Mouse (Mus musculus): ENCODE results near the gene Gldc. TPM values are rescaled to one million over a fixed set of nuclear protein-coding genes. Genes with fewer than 3 reads are reported as not detected.

Gene Gldc
- total RNA-seq (2023), result under 1 TPM in 1 of 2 experiments, not detected in 1; 0.24 TPM

DNA sequence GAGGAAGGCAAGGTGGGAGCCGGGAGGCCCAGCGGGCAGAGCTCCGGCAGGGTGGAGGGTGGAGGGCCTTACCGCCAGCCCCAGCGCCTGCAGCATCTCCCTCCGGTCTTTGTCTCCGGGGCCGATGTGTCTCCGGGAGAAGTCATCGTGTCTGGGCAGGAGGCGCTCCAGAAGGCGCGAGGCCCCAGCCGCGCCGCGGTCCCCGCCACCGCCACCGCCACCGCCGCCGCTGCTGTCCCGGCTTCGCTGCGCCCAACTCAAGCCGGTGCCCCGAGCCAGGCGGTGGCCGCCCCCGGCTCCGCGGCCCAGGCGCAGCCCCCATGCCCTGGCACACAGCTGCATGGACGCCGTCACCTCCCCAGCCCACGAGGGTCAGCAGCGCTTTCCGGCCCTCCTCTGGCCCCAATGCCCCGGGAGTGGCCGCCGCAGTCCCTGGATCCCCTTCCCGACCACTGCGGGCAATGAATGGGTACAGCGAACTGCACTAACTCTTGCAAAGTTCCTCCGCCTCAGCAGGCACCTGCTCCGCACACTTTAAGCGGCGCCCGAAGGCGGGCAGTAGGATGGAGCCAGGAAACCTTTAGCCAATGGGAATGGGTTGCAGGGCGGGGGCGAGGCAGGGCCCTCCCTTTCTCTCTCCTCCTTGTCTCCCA lies at the start of gene Gldc:
Gldc (minus strand) TSS at position 511 of the 653 bp plus-strand sequence.

Other genes with a start within 250 kb of the Gldc start
- gene Trpd52l3, start 171.6 kb downstream of the Gldc start, total RNA-seq (2023), result not detected
- gene Uhrf2, start 144.9 kb downstream of the Gldc start, total RNA-seq (2023), result 10 to 100 TPM; 63.3 to 66.2 TPM
- gene Mbl2, start 57.5 kb upstream of the Gldc start, total RNA-seq (2023), result not detected

Data from monocyte, adult 59 days (primary cell).